Mouse (Mus musculus): ENCODE data around the gene Krt4. TPM values are rescaled to one million over a fixed set of nuclear protein-coding genes. Genes with fewer than 3 reads are reported as not detected.

Gene Krt4
- not detected in 2 replicates for polyA plus RNA-seq (2012)

GRCm38 (mm10) chr15:101924635-101925034, at the start of gene Krt4:
Krt4 (minus strand) TSS chr15:101924735.
- Histone ChIP-seq H3K36me3 (ENCODE audit: control insufficient read depth) (no peaks in the 10 kb centered on the region), H3K9me3 (ENCODE audit: control insufficient read depth, low read length) (no peaks in the 10 kb centered on the region), H3K4me1 (ENCODE audit: control insufficient read depth) (no peaks in the 10 kb centered on the region), H3K4me3 (replicated peaks) (no peak within 1 kb of the TSS), H3K27me3 (ENCODE audit: control insufficient read depth) (peaks cover 10% of the 10 kb centered on the region)
- no peak for TF ChIP-seq TAL1 (IDR thresholded peaks at IDR 0.05; ENCODE audit: low read length)
- TF ChIP-seq GATA1 (IDR thresholded peaks at IDR 0.05; ENCODE audit: low read length): no peak

GRCm38 (mm10) chr15:101973414-101974077, 49.0 kb upstream of the Krt4 start:
- H3K9me3 ChIP-seq (ENCODE audit: control insufficient read depth, low read length): no peaks in the 10 kb centered on the region
- H3K4me1 ChIP-seq (ENCODE audit: control insufficient read depth): peaks cover 55% of the 10 kb centered on the region
- peaks cover 12% of the 10 kb centered on the region; the same call in 1 of the 2 replicates for H3K27me3 ChIP-seq (ENCODE audit: control insufficient read depth)
- TF ChIP-seq TAL1 (IDR thresholded peaks at IDR 0.05; ENCODE audit: low read length): no peak
- TF ChIP-seq GATA1 (IDR thresholded peaks at IDR 0.05; ENCODE audit: low read length): no peak
- no peak overlapping the region for H3K4me3 ChIP-seq (replicated peaks)
- no peaks in the 10 kb centered on the region; the same call in 1 of the 2 replicates for H3K36me3 ChIP-seq (ENCODE audit: control insufficient read depth)

DNA sequence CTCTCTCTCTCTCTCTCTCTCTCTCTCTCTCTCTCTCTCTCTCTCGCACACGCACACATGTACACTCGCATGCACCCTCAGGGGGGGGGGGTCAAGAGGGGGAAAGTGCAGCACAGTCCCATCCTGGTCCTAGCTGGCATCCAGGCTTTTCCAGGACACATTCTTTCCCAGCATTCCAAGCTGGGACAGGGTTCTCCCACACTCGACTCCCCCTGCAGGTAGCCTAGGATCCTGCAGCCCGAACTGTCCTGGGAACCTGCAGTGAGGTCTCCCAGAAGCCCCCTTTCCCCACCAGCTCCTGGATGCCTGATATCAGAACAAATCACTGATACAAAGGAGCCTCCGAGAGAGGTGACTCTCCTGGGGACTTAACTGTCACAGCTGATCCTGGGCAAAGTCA, 46.0 kb upstream of the Krt4 start:
- TF ChIP-seq TAL1 (IDR thresholded peaks at IDR 0.05; ENCODE audit: low read length): no peak
- no peak for TF ChIP-seq GATA1 (IDR thresholded peaks at IDR 0.05; ENCODE audit: low read length)
- Histone ChIP-seq H3K4me3 (replicated peaks) (no peak overlapping the region), H3K27me3 (ENCODE audit: control insufficient read depth) (peaks cover 12% of the 10 kb centered on the region; the same call in 1 of the 2 replicates)

GRCm38 (mm10) chr15:101966808-101967207, 42.3 kb upstream of the Krt4 start:
- H3K4me1 ChIP-seq (ENCODE audit: control insufficient read depth): no peaks in the 10 kb centered on the region
- no peaks in the 10 kb centered on the region for H3K9me3 ChIP-seq (ENCODE audit: control insufficient read depth, low read length)
- H3K36me3 ChIP-seq (ENCODE audit: control insufficient read depth): no peaks in the 10 kb centered on the region
- no peak for TF ChIP-seq TAL1 (IDR thresholded peaks at IDR 0.05; ENCODE audit: low read length)
- no peak for TF ChIP-seq GATA1 (IDR thresholded peaks at IDR 0.05; ENCODE audit: low read length)
- H3K4me3 ChIP-seq (replicated peaks): no peak overlapping the region
- H3K27me3 ChIP-seq (ENCODE audit: control insufficient read depth): peaks cover 1% of the 10 kb centered on the region; the same call in 1 of the 2 replicates

More for the DNA sequence above, 46.0 kb upstream of the Krt4 start:
- Histone ChIP-seq H3K36me3 (ENCODE audit: control insufficient read depth) (no peaks in the 10 kb centered on the region), H3K4me1 (ENCODE audit: control insufficient read depth) (peaks cover 25% of the 10 kb centered on the region), H3K9me3 (ENCODE audit: control insufficient read depth, low read length) (no peaks in the 10 kb centered on the region)

DNA sequence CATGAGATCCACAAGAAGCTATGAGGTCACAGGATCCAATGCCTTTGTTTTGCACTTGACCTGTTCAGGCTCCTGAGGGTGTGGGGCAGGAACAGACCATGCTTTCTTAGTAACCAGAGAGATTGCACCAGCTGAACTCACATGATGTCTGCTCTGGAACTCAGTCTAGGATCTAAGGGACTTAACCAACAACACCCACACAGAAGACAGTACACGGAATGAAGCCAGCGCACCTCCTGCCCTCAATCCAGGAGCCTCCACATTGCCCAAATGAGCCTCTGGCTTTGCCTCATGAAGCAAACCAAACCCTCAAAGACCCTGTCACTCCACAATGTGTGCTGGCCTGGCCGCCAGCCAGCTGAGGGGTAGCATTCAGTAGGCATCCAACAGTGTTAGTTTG, 34.4 kb upstream of the Krt4 start:
- no peaks in the 10 kb centered on the region for H3K9me3 ChIP-seq (ENCODE audit: control insufficient read depth, low read length)
- H3K27me3 ChIP-seq (ENCODE audit: control insufficient read depth): no peaks in the 10 kb centered on the region
- TF ChIP-seq TAL1 (IDR thresholded peaks at IDR 0.05; ENCODE audit: low read length) (no peak), GATA1 (IDR thresholded peaks at IDR 0.05; ENCODE audit: low read length) (no peak)
- no peaks in the 10 kb centered on the region for H3K36me3 ChIP-seq (ENCODE audit: control insufficient read depth)
- no peaks in the 10 kb centered on the region for H3K4me1 ChIP-seq (ENCODE audit: control insufficient read depth)
- no peak overlapping the region for H3K4me3 ChIP-seq (replicated peaks)

DNA sequence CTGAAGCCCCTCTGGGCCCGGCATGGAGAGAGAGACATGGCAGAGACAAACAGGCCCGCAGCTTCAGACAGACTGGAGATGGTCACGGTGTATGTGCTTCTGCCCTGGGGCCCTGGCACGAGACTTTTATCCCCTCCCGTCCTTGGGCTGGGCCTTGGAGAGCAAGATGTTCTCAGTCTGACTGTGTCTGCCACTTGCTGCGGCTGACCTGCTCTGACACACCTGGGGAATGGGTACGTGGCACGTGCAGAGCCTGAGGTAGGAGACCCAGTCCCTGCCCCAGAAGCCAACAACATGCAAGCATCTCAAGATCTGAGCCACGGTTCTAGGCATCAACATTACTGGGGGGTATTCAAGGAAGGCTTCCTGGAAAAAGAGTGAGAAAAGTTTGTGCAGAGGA, 29.7 kb upstream of the Krt4 start, which contains the start of gene Krt78:
Gene Krt78, minus strand, starts transcription at position 101 of the 400 bp plus-strand sequence.
- Histone ChIP-seq H3K4me1 (ENCODE audit: control insufficient read depth) (no peaks in the 10 kb centered on the region), H3K27me3 (ENCODE audit: control insufficient read depth) (no peaks in the 10 kb centered on the region), H3K4me3 (replicated peaks) (no peak within 1 kb of the TSS), H3K36me3 (ENCODE audit: control insufficient read depth) (no peaks in the 10 kb centered on the region), H3K9me3 (ENCODE audit: control insufficient read depth, low read length) (no peaks in the 10 kb centered on the region)
- no peak for TF ChIP-seq TAL1 (IDR thresholded peaks at IDR 0.05; ENCODE audit: low read length)
- TF ChIP-seq GATA1 (IDR thresholded peaks at IDR 0.05; ENCODE audit: low read length): no peak

GRCm38 (mm10) chr15:101952733-101953474, 28.4 kb upstream of the Krt4 start:
- Histone ChIP-seq H3K27me3 (ENCODE audit: control insufficient read depth) (no peaks in the 10 kb centered on the region), H3K36me3 (ENCODE audit: control insufficient read depth) (no peaks in the 10 kb centered on the region), H3K9me3 (ENCODE audit: control insufficient read depth, low read length) (no peaks in the 10 kb centered on the region), H3K4me3 (replicated peaks) (no peak overlapping the region), H3K4me1 (ENCODE audit: control insufficient read depth) (no peaks in the 10 kb centered on the region)
- TF ChIP-seq TAL1 (IDR thresholded peaks at IDR 0.05; ENCODE audit: low read length) (no peak), GATA1 (IDR thresholded peaks at IDR 0.05; ENCODE audit: low read length) (no peak)

DNA sequence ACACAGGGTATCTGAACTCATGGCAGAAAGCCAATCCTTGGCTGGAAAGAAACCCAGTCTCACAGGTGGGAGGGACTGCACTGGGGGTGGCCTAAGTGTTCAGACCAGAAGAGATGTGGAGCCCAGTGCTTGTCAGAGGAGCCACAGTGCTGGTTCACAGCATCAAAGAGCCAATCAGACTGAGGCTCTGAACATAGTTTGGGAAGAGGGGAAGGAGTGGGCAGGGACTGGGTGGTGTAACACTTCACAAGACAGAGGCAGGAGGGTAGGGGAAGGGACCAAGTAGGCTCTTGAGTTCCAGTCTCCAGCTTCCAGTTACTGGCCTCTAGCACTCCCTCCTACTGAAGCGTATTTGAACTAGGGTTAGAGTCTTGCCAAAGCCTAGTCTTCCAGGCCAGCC, 20.9 kb upstream of the Krt4 start:
- no peaks in the 10 kb centered on the region for H3K27me3 ChIP-seq (ENCODE audit: control insufficient read depth)
- H3K4me3 ChIP-seq (replicated peaks): no peak overlapping the region
- TF ChIP-seq GATA1 (IDR thresholded peaks at IDR 0.05; ENCODE audit: low read length) (no peak), TAL1 (IDR thresholded peaks at IDR 0.05; ENCODE audit: low read length) (no peak)

GRCm38 (mm10) chr15:101941948-101942347, 17.4 kb upstream of the Krt4 start:
- Histone ChIP-seq H3K4me1 (ENCODE audit: control insufficient read depth) (peaks cover 2% of the 10 kb centered on the region), H3K9me3 (ENCODE audit: control insufficient read depth, low read length) (no peaks in the 10 kb centered on the region), H3K27me3 (ENCODE audit: control insufficient read depth) (no peaks in the 10 kb centered on the region), H3K36me3 (ENCODE audit: control insufficient read depth) (no peaks in the 10 kb centered on the region), H3K4me3 (replicated peaks) (no peak overlapping the region)
- no peak for TF ChIP-seq GATA1 (IDR thresholded peaks at IDR 0.05; ENCODE audit: low read length)
- TF ChIP-seq TAL1 (IDR thresholded peaks at IDR 0.05; ENCODE audit: low read length): no peak

More for the DNA sequence above, 20.9 kb upstream of the Krt4 start:
- Histone ChIP-seq H3K36me3 (ENCODE audit: control insufficient read depth) (no peaks in the 10 kb centered on the region), H3K4me1 (ENCODE audit: control insufficient read depth) (peaks cover 2% of the 10 kb centered on the region), H3K9me3 (ENCODE audit: control insufficient read depth, low read length) (no peaks in the 10 kb centered on the region)

Data from erythroblast, embryonic 14.5 days (primary cell).